Mouse (Mus musculus): ENCODE measurements at regions not wholly inside any gene's neighbourhood (a gene's known extent, or its start where the extent isn't known, plus 50 kb on each side); places are given as distances from the start of the nearest gene placed in this dataset.
A peak's percentile ranks its signal among the peaks of the same experiment; 100 is the strongest.

DNA sequence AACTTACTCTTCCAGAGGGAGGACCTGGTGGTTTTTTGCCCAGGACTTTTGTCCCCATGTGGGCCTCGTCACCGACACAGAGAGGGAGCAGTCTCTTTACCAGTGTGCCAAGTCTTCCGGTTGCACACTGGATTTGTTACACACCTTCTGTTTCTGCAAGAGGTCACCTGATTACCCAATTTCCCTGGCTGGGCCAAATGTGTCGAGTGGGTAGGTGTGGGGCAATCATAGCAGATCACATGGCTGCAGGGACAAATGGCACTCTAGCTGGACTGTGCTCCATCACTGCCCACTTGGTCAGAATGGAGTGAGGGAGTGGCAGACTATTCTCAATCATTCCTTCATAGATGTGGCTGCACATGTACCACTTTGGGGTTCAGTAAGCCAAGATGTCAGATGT lies 61.0 kb upstream of the Fstl4 start:
- Histone ChIP-seq H3K36me3 (ENCODE audit: control insufficient read depth, insufficient read depth, low read length) (no peaks in the 10 kb centered on the region), H3K27me3 (ENCODE audit: control insufficient read depth, insufficient read depth, low read length) (no peaks in the 10 kb centered on the region), H3K79me2 (ENCODE audit: control insufficient read depth, insufficient read depth, low read length) (no peaks in the 10 kb centered on the region), H3K9ac (ENCODE audit: low read depth, low read length) (no peak overlapping the region), H3K4me1 (ENCODE audit: control insufficient read depth, insufficient read depth, low read length) (no peaks in the 10 kb centered on the region), H3K27ac (replicated peaks; ENCODE audit: insufficient read depth, low read depth, low read length) (no peak overlapping the region), H3K4me3 (ENCODE audit: insufficient read depth, low read depth, low read length) (no peak overlapping the region)
- DNase-seq (ENCODE audit: extremely low read depth, low read depth, low spot score): peak; percentile 51
- TF ChIP-seq POLR2A (IDR thresholded peaks at IDR 0.05; ENCODE audit: extremely low read depth, insufficient read depth, low read length): no peak
- no peak for TF ChIP-seq CTCF (IDR thresholded peaks at IDR 0.05; ENCODE audit: low read depth, low read length)
- WGBS: 42% methylated on average over 4 of the region's 4 CpGs
